Mouse (Mus musculus) hindbrain, embryonic 13.5 days (tissue): ENCODE measurements around the gene Gprc5c. TPM values are rescaled to one million over a fixed set of nuclear protein-coding genes. Genes with fewer than 3 reads are reported as not detected.

Experiments
- ATAC-seq: fragments of 200-750 bp; cut with Nextera tagmentation; 2 replicates; pipeline ENCODE4 v1.8.0; 2017; ENCODE audit warnings: moderate TSS enrichment; ENCODE audit not compliant: low FRiP score
- H3K27ac ChIP-seq: fragments of 300-500 bp; sonication (generic); 2 replicates; pipeline ENCODE4 v1.5.1; 2015; ENCODE audit warnings: inconsistent platforms, mild to moderate bottlenecking, moderate library complexity
- H3K27me3 ChIP-seq: fragments of 300-500 bp; sonication (generic); 2 replicates; pipeline ENCODE4 v1.6.1; 2015; ENCODE audit warnings: mild to moderate bottlenecking, inconsistent platforms
- H3K36me3 ChIP-seq: fragments of 300-500 bp; sonication (generic); 2 replicates; pipeline ENCODE4 v1.6.1; 2015; ENCODE audit warnings: mild to moderate bottlenecking, inconsistent platforms
- H3K4me1 ChIP-seq: fragments of 300-500 bp; sonication (generic); replicated peaks from 2 replicates; pipeline ENCODE4 v1.6.1; 2015; ENCODE audit warnings: inconsistent platforms
- H3K4me2 ChIP-seq: fragments of 300-500 bp; sonication (generic); 2 replicates; pipeline ENCODE4 v1.6.1; 2015; ENCODE audit warnings: inconsistent platforms, mild to moderate bottlenecking, moderate library complexity
- H3K4me3 ChIP-seq: fragments of 300-500 bp; sonication (generic); 2 replicates; pipeline ENCODE4 v1.5.1; 2015; ENCODE audit warnings: mild to moderate bottlenecking, inconsistent platforms
- H3K9ac ChIP-seq: fragments of 300-500 bp; sonication (generic); 2 replicates; pipeline ENCODE4 v1.6.1; 2015; ENCODE audit warnings: mild to moderate bottlenecking, inconsistent platforms
- H3K9me3 ChIP-seq: fragments of 300-500 bp; sonication (generic); 2 replicates; pipeline ENCODE4 v1.6.1; 2016; ENCODE audit warnings: inconsistent platforms
- WGBS: fragments of 180-500 bp; shearing (Covaris S2); methylation state at CpG from one replicate; pipeline ENCODE4 v1.1.7; 2015; 5-methylcytosine and 5-hydroxymethylcytosine counted together
- polyA plus RNA-seq: library from polyadenylated mRNA; unstranded; fragments of >200 nt; fragmentation: Nextera tagmentation; extraction: Ambion mirVana; gene quantifications from 2 replicates; pipeline ENCODE4 v1.2.1, GENCODE M21; 2015

The Gprc5c gene
- polyA plus RNA-seq, 1 experiment from 2014 or later, result 9.9 TPM

GRCm38 (mm10) chr11:114858641-114859040 lies 7.7 kb downstream of the Gprc5c start:
- no peaks in the 10 kb centered on the region for H3K9me3 ChIP-seq
- no peak overlapping the region for H3K9ac ChIP-seq
- H3K36me3 ChIP-seq, result no peaks in the 10 kb centered on the region
- H3K4me1 ChIP-seq, result no peaks in the 10 kb centered on the region
- 94% methylated on average over 2 of the region's 2 CpGs for WGBS
- H3K4me2 ChIP-seq, result no peak overlapping the region
- no peak overlapping the region for H3K27ac ChIP-seq
- H3K27me3 ChIP-seq, result peaks cover 18% of the 10 kb centered on the region
- no peak overlapping the region for H3K4me3 ChIP-seq
- ATAC-seq, result no peak

- H3K9ac ChIP-seq, result no peak overlapping the region
- 79% methylated on average over 2 of the region's 2 CpGs for WGBS
- H3K9me3 ChIP-seq, result no peaks in the 10 kb centered on the region
- H3K4me1 ChIP-seq, result peaks cover 2% of the 10 kb centered on the region
- H3K4me2 ChIP-seq, result no peak overlapping the region
- no peaks in the 10 kb centered on the region for H3K36me3 ChIP-seq
- no peak for ATAC-seq
- H3K27me3 ChIP-seq, result 0 out of 2 replicates have a peak, but pooled peaks cover 2% of the 10 kb centered on the region
- H3K4me3 ChIP-seq, result no peak overlapping the region
- no peak overlapping the region for H3K27ac ChIP-seq
These were observed 10.1 kb downstream of the Gprc5c start for GRCm38 (mm10) chr11:114861057-114861456.

- Histone ChIP-seq H3K4me1 (peaks cover 15% of the 10 kb centered on the region), H3K27me3 (0 out of 2 replicates have a peak, but pooled peaks cover 2% of the 10 kb centered on the region), H3K27ac (no peak overlapping the region), H3K9me3 (no peaks in the 10 kb centered on the region), H3K4me3 (no peak overlapping the region), H3K36me3 (no peaks in the 10 kb centered on the region), H3K4me2 (no peak overlapping the region), H3K9ac (no peak overlapping the region)
- WGBS, result 86% methylated on average over 3 of the region's 3 CpGs
- no peak for ATAC-seq
These were observed 11.7 kb downstream of the Gprc5c start for GRCm38 (mm10) chr11:114862687-114863086.

- Histone ChIP-seq H3K4me2 (no peak overlapping the region), H3K36me3 (no peaks in the 10 kb centered on the region), H3K9ac (no peak overlapping the region), H3K27me3 (peaks cover 8% of the 10 kb centered on the region; the same call in 1 of the 2 replicates), H3K4me3 (no peak overlapping the region), H3K27ac (no peak overlapping the region), H3K4me1 (peaks cover 15% of the 10 kb centered on the region), H3K9me3 (no peaks in the 10 kb centered on the region)
- no peak for ATAC-seq
- WGBS, result 94% methylated on average over 21 of the region's 21 CpGs
These were observed 13.0 kb downstream of the Gprc5c start for GRCm38 (mm10) chr11:114863918-114864420.

- Histone ChIP-seq H3K4me1 (peaks cover 15% of the 10 kb centered on the region), H3K27me3 (peaks cover 9% of the 10 kb centered on the region; the same call in 1 of the 2 replicates), H3K4me2 (no peak overlapping the region), H3K36me3 (no peaks in the 10 kb centered on the region), H3K27ac (no peak overlapping the region), H3K9ac (no peak overlapping the region), H3K4me3 (no peak overlapping the region), H3K9me3 (no peaks in the 10 kb centered on the region)
- 78% methylated on average over 5 of the region's 5 CpGs for WGBS
- ATAC-seq, result no peak
These were observed 15.0 kb downstream of the Gprc5c start for GRCm38 (mm10) chr11:114865999-114866398.

GRCm38 (mm10) chr11:114866486-114867360 lies 15.8 kb downstream of the Gprc5c start:
- H3K4me1 ChIP-seq, result peaks cover 15% of the 10 kb centered on the region
- H3K9me3 ChIP-seq, result no peaks in the 10 kb centered on the region
- H3K4me3 ChIP-seq, result no peak overlapping the region
- no peak overlapping the region for H3K27ac ChIP-seq
- ATAC-seq, result no peak
- H3K4me2 ChIP-seq, result no peak overlapping the region
- H3K27me3 ChIP-seq, result peaks cover 9% of the 10 kb centered on the region; the same call in 1 of the 2 replicates
- 52% methylated on average over 10 of the region's 10 CpGs for WGBS
- no peaks in the 10 kb centered on the region for H3K36me3 ChIP-seq
- H3K9ac ChIP-seq, result no peak overlapping the region

- H3K36me3 ChIP-seq, result no peaks in the 10 kb centered on the region
- no peak for ATAC-seq
- 68% methylated on average over 10 of the region's 11 CpGs for WGBS
- H3K27ac ChIP-seq, result 0 out of 2 replicates have a peak overlapping the region, but pooled peaks have one; percentile 52
- H3K9me3 ChIP-seq, result no peaks in the 10 kb centered on the region
- H3K27me3 ChIP-seq, result peaks cover 9% of the 10 kb centered on the region; the same call in 1 of the 2 replicates
- H3K4me2 ChIP-seq, result no peak overlapping the region
- H3K4me3 ChIP-seq, result no peak overlapping the region
- H3K4me1 ChIP-seq, result peaks cover 16% of the 10 kb centered on the region
- H3K9ac ChIP-seq, result no peak overlapping the region
These were observed 16.6 kb downstream of the Gprc5c start for GRCm38 (mm10) chr11:114867361-114868235.

GRCm38 (mm10) chr11:114868280-114868679 lies 17.3 kb downstream of the Gprc5c start:
- Histone ChIP-seq H3K36me3 (no peaks in the 10 kb centered on the region), H3K9me3 (no peaks in the 10 kb centered on the region), H3K9ac (no peak overlapping the region), H3K27ac (no peak overlapping the region), H3K4me2 (no peak overlapping the region), H3K4me1 (peaks cover 23% of the 10 kb centered on the region), H3K27me3 (peaks cover 9% of the 10 kb centered on the region; the same call in 1 of the 2 replicates), H3K4me3 (no peak overlapping the region)
- WGBS, result 94% methylated on average over 12 of the region's 12 CpGs
- no peak for ATAC-seq

- H3K4me3 ChIP-seq, result no peak overlapping the region
- H3K27me3 ChIP-seq, result peaks cover 6% of the 10 kb centered on the region; the same call in 1 of the 2 replicates
- H3K4me2 ChIP-seq, result no peak overlapping the region
- H3K9ac ChIP-seq, result no peak overlapping the region
- 80% methylated on average over 1 of the region's 1 CpGs for WGBS
- H3K9me3 ChIP-seq, result no peaks in the 10 kb centered on the region
- no peaks in the 10 kb centered on the region for H3K36me3 ChIP-seq
- no peak for ATAC-seq
- H3K4me1 ChIP-seq, result peaks cover 28% of the 10 kb centered on the region
- no peak overlapping the region for H3K27ac ChIP-seq
These were observed 18.8 kb downstream of the Gprc5c start for GRCm38 (mm10) chr11:114869787-114870186.

GRCm38 (mm10) chr11:114871540-114871939 lies 20.6 kb downstream of the Gprc5c start:
- Histone ChIP-seq H3K4me3 (no peak overlapping the region), H3K36me3 (no peaks in the 10 kb centered on the region), H3K27ac (no peak overlapping the region), H3K9me3 (no peaks in the 10 kb centered on the region), H3K27me3 (peaks cover 6% of the 10 kb centered on the region; the same call in 1 of the 2 replicates), H3K9ac (no peak overlapping the region), H3K4me1 (peaks cover 28% of the 10 kb centered on the region), H3K4me2 (no peak overlapping the region)
- 87% methylated on average over 2 of the region's 2 CpGs for WGBS
- ATAC-seq, result no peak

- Histone ChIP-seq H3K36me3 (no peaks in the 10 kb centered on the region), H3K4me3 (no peak overlapping the region), H3K4me1 (peaks cover 23% of the 10 kb centered on the region), H3K27ac (peak overlapping the region; percentile 9; the same call in 1 of the 2 replicates), H3K27me3 (peaks cover 10% of the 10 kb centered on the region; the same call in 1 of the 2 replicates), H3K4me2 (no peak overlapping the region), H3K9me3 (no peaks in the 10 kb centered on the region), H3K9ac (no peak overlapping the region; the same call in 1 of the 2 replicates)
- no peak for ATAC-seq
- 12% methylated on average over 6 of the region's 6 CpGs for WGBS
These were observed 22.3 kb downstream of the Gprc5c start for GRCm38 (mm10) chr11:114873022-114873817.
